Comparison of ENCODE assay signal across 2 mouse cellular contexts in the genomic region with DNA sequence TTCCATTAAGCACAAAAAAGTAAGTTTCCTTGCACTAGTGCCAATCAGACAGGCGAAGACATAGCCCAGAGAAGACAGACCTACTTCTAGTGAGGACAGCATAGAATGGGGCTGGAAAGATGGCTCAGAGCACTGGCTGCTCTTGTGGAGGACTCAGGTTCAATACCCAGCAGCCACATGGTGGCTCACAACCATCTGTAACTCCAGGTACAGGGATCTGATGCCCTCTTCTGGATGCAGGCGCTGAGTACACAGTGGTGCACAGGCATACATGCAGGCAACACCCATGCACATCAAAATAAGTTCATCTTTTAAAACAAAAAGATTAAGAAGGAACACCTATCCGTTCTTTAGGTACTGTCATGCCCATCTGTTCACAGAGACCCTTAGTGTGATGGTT.
TF ChIP-seq lines count a peak whose summit lies in the region.

No protein-coding gene starts in this region.

TF ChIP-seq in CH12.LX, 34 proteins besides CTCF, POLR2A, EP300 and RAD21:
- no peak for TF ChIP-seq ZMIZ1 (IDR thresholded peaks at IDR 0.05; ENCODE audit: low read depth, low read length)
- no peak for TF ChIP-seq KAT2A (IDR thresholded peaks at IDR 0.05; ENCODE audit: insufficient replicate concordance, low read length)
- TF ChIP-seq NELFE (IDR thresholded peaks at IDR 0.05; ENCODE audit: low read depth, low read length): no peak
- TF ChIP-seq RCOR1 (conservative IDR thresholded peaks at IDR 0.05; ENCODE audit: low read depth, low read length): no peak
- no peak for TF ChIP-seq ZC3H11A (IDR thresholded peaks at IDR 0.05; ENCODE audit: low read depth, low read length)
- TF ChIP-seq MYC (IDR thresholded peaks at IDR 0.05; ENCODE audit: low read depth, low read length): no peak
- TF ChIP-seq PAX5 (IDR thresholded peaks at IDR 0.05; ENCODE audit: low read length): no peak
- TF ChIP-seq GABPA (IDR thresholded peaks at IDR 0.05; ENCODE audit: insufficient replicate concordance, low read depth, low read length): no peak
- TF ChIP-seq BHLHE40 (IDR thresholded peaks at IDR 0.05; ENCODE audit: low read depth, low read length): no peak
- TF ChIP-seq ELF1 (IDR thresholded peaks at IDR 0.05; ENCODE audit: low read depth, low read length): no peak
- no peak for TF ChIP-seq USF2 (conservative IDR thresholded peaks at IDR 0.05; ENCODE audit: low read depth, low read length)
- no peak for TF ChIP-seq SMC3 (IDR thresholded peaks at IDR 0.05; ENCODE audit: low read depth, low read length)
- TF ChIP-seq ZKSCAN1 (IDR thresholded peaks at IDR 0.05; ENCODE audit: borderline replicate concordance, low read depth, low read length): no peak
- TF ChIP-seq CHD2 (IDR thresholded peaks at IDR 0.05; ENCODE audit: low read length): no peak
- TF ChIP-seq TBP (conservative IDR thresholded peaks at IDR 0.05; ENCODE audit: low read depth, low read length): no peak
TF ChIP-seq in CH12.LX: peak in this region for 0.

TF ChIP-seq in MEL, 35 proteins besides CTCF, POLR2A, EP300 and RAD21:
- TF ChIP-seq NRF1 (IDR thresholded peaks at IDR 0.05; ENCODE audit: insufficient read depth, low read depth, low read length, poor library complexity, severe bottlenecking) (no peak), RCOR1 (IDR thresholded peaks at IDR 0.05; ENCODE audit: low read depth, low read length) (no peak), MAFK (IDR thresholded peaks at IDR 0.05; ENCODE audit: borderline replicate concordance, low read depth, low read length) (no peak), ZC3H11A (IDR thresholded peaks at IDR 0.05; ENCODE audit: low read depth, low read length) (no peak), MYC (IDR thresholded peaks at IDR 0.05; ENCODE audit: low read depth, low read length) (no peak), MAX (IDR thresholded peaks at IDR 0.05; ENCODE audit: low read length) (no peak), ZNF384 (IDR thresholded peaks at IDR 0.05; ENCODE audit: low read depth, low read length) (no peak), POLR2AphosphoS2 (IDR thresholded peaks at IDR 0.05; ENCODE audit: low read length) (no peak), JUND (IDR thresholded peaks at IDR 0.05; ENCODE audit: low read depth, low read length) (no peak), ETS1 (IDR thresholded peaks at IDR 0.05; ENCODE audit: low read depth, low read length) (no peak), USF2 (IDR thresholded peaks at IDR 0.05; ENCODE audit: borderline replicate concordance in 1 of 2, insufficient read depth in 1 of 2, low read depth in 1 of 2, low read length in 2 of 2) (no peak), TCF12 (IDR thresholded peaks at IDR 0.05; ENCODE audit: low read depth, low read length) (no peak), MEF2A (IDR thresholded peaks at IDR 0.05; ENCODE audit: extremely low read depth, insufficient replicate concordance, low read depth, low read length, poor library complexity, severe bottlenecking) (no peak)
